Mouse (Mus musculus): ENCODE results near the gene Tmem206.

The Tmem206 gene

GRCm38 (mm10) chr1:191325726-191326232 is at the start of gene Tmem206:
Gene Tmem206, plus strand, starts transcription at chr1:191325912.
- DNase-seq (ENCODE audit: low read depth), result peak; percentile 99

- no peak for DNase-seq (ENCODE audit: low read depth)
Measured at GRCm38 (mm10) chr1:191276181-191276580, 49.5 kb upstream of the Tmem206 start.

GRCm38 (mm10) chr1:191277549-191278059 is 48.1 kb upstream of the Tmem206 start:
- DNase-seq (ENCODE audit: low read depth), result peak; percentile 96

- no peak for DNase-seq (ENCODE audit: low read depth)
Measured at GRCm38 (mm10) chr1:191278324-191278723, 47.4 kb upstream of the Tmem206 start.

GRCm38 (mm10) chr1:191281171-191281570 is 44.5 kb upstream of the Tmem206 start:
- DNase-seq (ENCODE audit: low read depth), result no peak

GRCm38 (mm10) chr1:191282319-191282718 is 43.4 kb upstream of the Tmem206 start:
- peak; percentile 43 for DNase-seq (ENCODE audit: low read depth)

- no peak for DNase-seq (ENCODE audit: low read depth)
Measured at GRCm38 (mm10) chr1:191283110-191284040, 42.3 kb upstream of the Tmem206 start.

- no peak for DNase-seq (ENCODE audit: low read depth)
Measured at GRCm38 (mm10) chr1:191284502-191284901, 41.2 kb upstream of the Tmem206 start.

- DNase-seq (ENCODE audit: low read depth), result peak; percentile 48
Measured at GRCm38 (mm10) chr1:191288762-191289161, 37.0 kb upstream of the Tmem206 start.

- peak; percentile 97 for DNase-seq (ENCODE audit: low read depth)
Measured at GRCm38 (mm10) chr1:191292348-191292747, 33.4 kb upstream of the Tmem206 start.

GRCm38 (mm10) chr1:191293051-191293450 is 32.7 kb upstream of the Tmem206 start:
- no peak for DNase-seq (ENCODE audit: low read depth)

- DNase-seq (ENCODE audit: low read depth), result peak; percentile 73
Measured at GRCm38 (mm10) chr1:191293996-191294795, 31.5 kb upstream of the Tmem206 start.

- DNase-seq (ENCODE audit: low read depth), result peak; percentile 56
Measured at GRCm38 (mm10) chr1:191295784-191296183, 29.9 kb upstream of the Tmem206 start.

GRCm38 (mm10) chr1:191296445-191296844 is 29.3 kb upstream of the Tmem206 start:
- DNase-seq (ENCODE audit: low read depth), result peak; percentile 77

GRCm38 (mm10) chr1:191298304-191298703 is 27.4 kb upstream of the Tmem206 start:
- DNase-seq (ENCODE audit: low read depth), result no peak

GRCm38 (mm10) chr1:191299215-191299942 is 26.3 kb upstream of the Tmem206 start:
- peak; percentile 87 for DNase-seq (ENCODE audit: low read depth)

- no peak for DNase-seq (ENCODE audit: low read depth)
Measured at GRCm38 (mm10) chr1:191301903-191302302, 23.8 kb upstream of the Tmem206 start.

GRCm38 (mm10) chr1:191303736-191304135 is 22.0 kb upstream of the Tmem206 start:
- DNase-seq (ENCODE audit: low read depth), result no peak

GRCm38 (mm10) chr1:191304216-191304615 is 21.5 kb upstream of the Tmem206 start:
- no peak for DNase-seq (ENCODE audit: low read depth)

GRCm38 (mm10) chr1:191305610-191306009 is 20.1 kb upstream of the Tmem206 start:
- DNase-seq (ENCODE audit: low read depth), result peak; percentile 64

GRCm38 (mm10) chr1:191306316-191306715 is 19.4 kb upstream of the Tmem206 start:
- DNase-seq (ENCODE audit: low read depth), result no peak

All from NIH3T3 (cell line).